ENCODE assay signal across 11 mouse cellular contexts in genomic region chr1:180956973-180957381, GRCm38 (mm10). TPM values are rescaled to one million over a fixed set of nuclear protein-coding genes. Genes with fewer than 3 reads are reported as not detected.
A peak's percentile ranks its signal among the peaks of the same experiment; 100 is the strongest.
DNase-seq lines count a peak whose midpoint lies in the region; ATAC-seq lines count a peak whose summit lies in the region.
"Had no signal": no experiment of that assay in that cellular context is flagged by ENCODE, and none has a peak within 500 bp of the region (broad histone marks: within the 10 kb centered on the region; RNA-seq: fewer than 3 reads in every experiment).

No protein-coding gene starts in this region.

- peak; percentile 51 to 75 for DNase-seq in heart, adult 18-20 months
- DNase-seq in heart, embryonic 10.5 days (ENCODE audit: low spot score): no peak
- peak; percentile 35 to 36 for DNase-seq in heart, postnatal 14 days
- peak; percentile 64 for DNase-seq in liver
- DNase-seq in retina, postnatal 1 day: no peak
- DNase-seq in cerebellum, adult 11 months: no peak

- H3K36me3 ChIP-seq in heart, embryonic 10.5 days: peaks cover 72% of the 10 kb centered on the region

- H3K27me3 ChIP-seq in heart, embryonic 10.5 days (ENCODE audit: insufficient read depth, poor library complexity, severe bottlenecking): no peaks in the 10 kb centered on the region
- H3K27me3 ChIP-seq: CH12.LX; embryonic facial prominence, embryonic 12.5 days; limb, embryonic 13.5 days had no signal

- intact Hi-C loops in heart, postnatal 14 days (cut with DNase I): no loop called here

- no peak overlapping the region for H3K4me3 ChIP-seq in heart, embryonic 10.5 days
- H3K4me3 ChIP-seq: embryonic facial prominence, embryonic 12.5 days; limb, embryonic 13.5 days had no signal

- no peaks in the 10 kb centered on the region for H3K9me3 ChIP-seq in heart, embryonic 10.5 days
- H3K9me3 ChIP-seq: embryonic facial prominence, embryonic 12.5 days; limb, embryonic 13.5 days had no signal

- H3K4me1 ChIP-seq in heart, embryonic 10.5 days: no peaks in the 10 kb centered on the region

- 58% methylated on average over 8 of the region's 8 CpGs for WGBS in heart, embryonic 10.5 days

- H3K27ac ChIP-seq in heart, embryonic 10.5 days: no peak overlapping the region
- H3K27ac ChIP-seq: embryonic facial prominence, embryonic 12.5 days; limb, embryonic 13.5 days had no signal

- ATAC-seq in megakaryocyte progenitor cell, adult 5-6 weeks (replicated peaks; ENCODE audit: poor library complexity): peak; percentile 81
- ATAC-seq in cerebellum, adult (ENCODE audit: insufficient number of reproducible peaks, low FRiP score, low TSS enrichment): no peak

RNA-seq across cellular contexts. Expression of gene Tmem63a, which starts 14.8 kb away (rescaled TPM):
- 10 to 100 TPM; 15.0 to 15.9 TPM for total RNA-seq in heart, adult 18-20 months (2021)
- polyA plus RNA-seq in heart, embryonic 10.5 days (2016; fragmentation: Nextera tagmentation; extraction: Ambion mirVana): 6.6 and 9.0 TPM in 2 replicates
- total RNA-seq in heart, postnatal 14 days (2021): 10 to 100 TPM; 14.9 to 15.3 TPM
- total RNA-seq in megakaryocyte progenitor cell, adult 5-6 weeks (2015): 15.0 and 15.6 TPM in 2 replicates
- 16.5 and 16.8 TPM in 2 replicates for total RNA-seq in megakaryocyte progenitor cell, adult 5-6 weeks (2017)

RNA-seq across cellular contexts. Expression of gene Lefty1, which starts 22.2 kb away (rescaled TPM):
- total RNA-seq in heart, adult 18-20 months (2021): under 1 TPM; 0.28 to 0.84 TPM
- 0.89 and 1.1 TPM in 2 replicates for polyA plus RNA-seq in heart, embryonic 10.5 days (2016; fragmentation: Nextera tagmentation; extraction: Ambion mirVana)
- under 1 TPM; 0.66 to 0.81 TPM for total RNA-seq in heart, postnatal 14 days (2021)
- 0.90 and 1.7 TPM in 2 replicates for total RNA-seq in megakaryocyte progenitor cell, adult 5-6 weeks (2015)
- 0.27 TPM in 1 of 2 replicates, not detected in the other for total RNA-seq in megakaryocyte progenitor cell, adult 5-6 weeks (2017)
- total RNA-seq: CH12.LX had no signal

RNA-seq across cellular contexts. Expression of gene Pycr2, which starts 52.9 kb away (rescaled TPM):
- total RNA-seq in heart, adult 18-20 months (2021): 10 to 100 TPM; 12.2 to 12.4 TPM
- 89.4 and 114 TPM in 2 replicates for polyA plus RNA-seq in heart, embryonic 10.5 days (2016; fragmentation: Nextera tagmentation; extraction: Ambion mirVana)
- 10 to 100 TPM; 14.8 to 15.1 TPM for total RNA-seq in heart, postnatal 14 days (2021)
- total RNA-seq in megakaryocyte progenitor cell, adult 5-6 weeks (2015): 27.2 and 28.8 TPM in 2 replicates
- total RNA-seq in megakaryocyte progenitor cell, adult 5-6 weeks (2017): 22.4 and 26.3 TPM in 2 replicates

Comparison
In these comparisons a context has a peak if more than half of its experiments do, and no peak if none do; other contexts are left out.
1. DNase-seq: peak in heart, adult 18-20 months (2 of 2), heart, postnatal 14 days (2 of 2) and liver (single experiment); none in heart, embryonic 10.5 days (single experiment), retina, postnatal 1 day (single experiment) and cerebellum, adult 11 months (single experiment).